ENCODE assay signal across 8 mouse cellular contexts in genomic region chr15:97837491-97838061, GRCm38 (mm10). TPM values are rescaled to one million over a fixed set of nuclear protein-coding genes. Genes with fewer than 3 reads are reported as not detected.
A peak's percentile ranks its signal among the peaks of the same experiment; 100 is the strongest.
DNase-seq lines count a peak whose midpoint lies in the region; ATAC-seq and TF ChIP-seq lines count a peak whose summit lies in the region.
"Had no signal": no experiment of that assay in that cellular context is flagged by ENCODE, and none has a peak within 500 bp of the region (broad histone marks: within the 10 kb centered on the region; RNA-seq: fewer than 3 reads in every experiment).

No protein-coding gene starts in this region.

- no peak for TF ChIP-seq CTCF in spleen, adult 2 months (IDR thresholded peaks at IDR 0.05; ENCODE audit: extremely low read depth, insufficient read depth, insufficient read length, insufficient replicate concordance)

- no peaks in the 10 kb centered on the region for H3K27me3 ChIP-seq in spleen, adult 2 months (ENCODE audit: control insufficient read depth, insufficient read depth, low read length)
- H3K27me3 ChIP-seq in forebrain, embryonic 16.5 days (replicated peaks; ENCODE audit: control insufficient read depth, insufficient read depth, low read length), result no peaks in the 10 kb centered on the region
- H3K27me3 ChIP-seq in intestine, embryonic 15.5 days (replicated peaks), result no peaks in the 10 kb centered on the region
- no peaks in the 10 kb centered on the region for H3K27me3 ChIP-seq in stomach, embryonic 14.5 days (ENCODE audit: control insufficient read depth, insufficient read depth, low read length)

- DNase-seq in spleen, adult 2 months (ENCODE audit: low read depth in 1 of 2, low spot score in 2 of 2), result no peak
- no peak for DNase-seq in spleen, postnatal 14 days (ENCODE audit: low spot score in 2 of 2)
- no peak for DNase-seq in cerebellum, postnatal 25 days
- no peak for DNase-seq in embryo, embryonic 10.5 days (ENCODE audit: low spot score)

- peaks cover 41% of the 10 kb centered on the region for H3K4me1 ChIP-seq in spleen, adult 2 months (ENCODE audit: control insufficient read depth, insufficient read depth, insufficient read length)
- peaks cover 6% of the 10 kb centered on the region for H3K4me1 ChIP-seq in forebrain, embryonic 16.5 days (replicated peaks; ENCODE audit: control insufficient read depth, insufficient read depth, low read length)
- peaks cover 42% of the 10 kb centered on the region for H3K4me1 ChIP-seq in intestine, embryonic 15.5 days (replicated peaks)
- H3K4me1 ChIP-seq in stomach, embryonic 14.5 days (ENCODE audit: control insufficient read depth, insufficient read depth, low read length), result peaks cover 23% of the 10 kb centered on the region

- WGBS in spleen, adult 2 months, result 20% methylated on average over 8 of the region's 8 CpGs
- 20% methylated on average over 8 of the region's 8 CpGs for WGBS in forebrain, embryonic 16.5 days
- 17% methylated on average over 8 of the region's 8 CpGs for WGBS in intestine, embryonic 15.5 days
- 14% methylated on average over 8 of the region's 8 CpGs for WGBS in stomach, embryonic 14.5 days

- no peak overlapping the region for H3K4me2 ChIP-seq in forebrain, embryonic 16.5 days (ENCODE audit: low read length)
- no peak overlapping the region for H3K4me2 ChIP-seq in intestine, embryonic 15.5 days (replicated peaks)
- no peak overlapping the region for H3K4me2 ChIP-seq in stomach, embryonic 14.5 days (replicated peaks; ENCODE audit: low read depth, low read length)

- H3K36me3 ChIP-seq in spleen, adult 2 months (ENCODE audit: control insufficient read depth, insufficient read depth, low read length), result no peaks in the 10 kb centered on the region
- no peaks in the 10 kb centered on the region for H3K36me3 ChIP-seq in forebrain, embryonic 16.5 days (ENCODE audit: control insufficient read depth, insufficient read depth)
- no peaks in the 10 kb centered on the region for H3K36me3 ChIP-seq in intestine, embryonic 15.5 days
- H3K36me3 ChIP-seq in stomach, embryonic 14.5 days (ENCODE audit: control insufficient read depth, insufficient read depth, low read length), result no peaks in the 10 kb centered on the region

- no peak overlapping the region for H3K4me3 ChIP-seq in spleen, adult 2 months (ENCODE audit: extremely low read depth, insufficient read depth, insufficient read length)
- H3K4me3 ChIP-seq in forebrain, embryonic 16.5 days (replicated peaks; ENCODE audit: low read length), result no peak overlapping the region
- no peak overlapping the region for H3K4me3 ChIP-seq in intestine, embryonic 15.5 days (replicated peaks)
- no peak overlapping the region for H3K4me3 ChIP-seq in stomach, embryonic 14.5 days (ENCODE audit: low read depth, low read length)

- H3K9ac ChIP-seq in forebrain, embryonic 16.5 days (replicated peaks; ENCODE audit: low read depth, low read length), result no peak overlapping the region
- H3K9ac ChIP-seq in intestine, embryonic 15.5 days, result no peak overlapping the region
- no peak overlapping the region for H3K9ac ChIP-seq in stomach, embryonic 14.5 days (replicated peaks; ENCODE audit: low read depth, low read length)
- H3K9ac ChIP-seq: liver, embryonic 14.5 days had no signal

- H3K9me3 ChIP-seq in forebrain, embryonic 16.5 days (ENCODE audit: control insufficient read depth, low read length), result no peaks in the 10 kb centered on the region
- no peaks in the 10 kb centered on the region for H3K9me3 ChIP-seq in intestine, embryonic 15.5 days
- H3K9me3 ChIP-seq in stomach, embryonic 14.5 days (ENCODE audit: control insufficient read depth, low read depth, low read length), result no peaks in the 10 kb centered on the region

- no peak for TF ChIP-seq POLR2A in spleen, adult 2 months (IDR thresholded peaks at IDR 0.05; ENCODE audit: low read depth, low read length)

- ATAC-seq in forebrain, embryonic 16.5 days, result peak; percentile 32
- ATAC-seq in intestine, embryonic 15.5 days, result peak; percentile 31; the same call in 1 of the 2 replicates
- no peak; the same call in 1 of the 2 replicates for ATAC-seq in stomach, embryonic 14.5 days (ENCODE audit: insufficient number of reproducible peaks, insufficient read depth, low FRiP score, low read depth)

- peak overlapping the region; percentile 42 for H3K27ac ChIP-seq in spleen, adult 2 months (ENCODE audit: insufficient read depth, low read length)
- H3K27ac ChIP-seq in forebrain, embryonic 16.5 days (ENCODE audit: low read length), result no peak overlapping the region
- 0 out of 2 replicates have a peak overlapping the region, but pooled peaks have one; percentile 51 for H3K27ac ChIP-seq in intestine, embryonic 15.5 days
- peak overlapping the region; percentile 55 for H3K27ac ChIP-seq in stomach, embryonic 14.5 days (ENCODE audit: low read length)
- H3K27ac ChIP-seq: liver, embryonic 14.5 days had no signal

RNA-seq across cellular contexts. Expression of gene Hdac7, which starts 6.7 kb away (rescaled TPM):
- 104 and 137 TPM in 2 replicates for polyA plus RNA-seq in spleen, adult 2 months (2012; rRNA removed)
- polyA plus RNA-seq in forebrain, embryonic 16.5 days (2015; fragmentation: Nextera tagmentation; extraction: Ambion mirVana), result 21.7 and 31.1 TPM in 2 replicates
- 18.0 and 20.6 TPM in 2 replicates for polyA plus RNA-seq in intestine, embryonic 15.5 days (2015; fragmentation: Nextera tagmentation; extraction: Ambion mirVana)
- polyA plus RNA-seq in stomach, embryonic 14.5 days (2014; fragmentation: Nextera tagmentation; extraction: Ambion mirVana), result 32.4 and 33.0 TPM in 2 replicates

RNA-seq across cellular contexts. Expression of gene Slc48a1, which starts 59.3 kb away (rescaled TPM):
- polyA plus RNA-seq in spleen, adult 2 months (2012; rRNA removed), result 94.0 and 117 TPM in 2 replicates
- 72.9 and 78.2 TPM in 2 replicates for polyA plus RNA-seq in forebrain, embryonic 16.5 days (2015; fragmentation: Nextera tagmentation; extraction: Ambion mirVana)
- polyA plus RNA-seq in intestine, embryonic 15.5 days (2015; fragmentation: Nextera tagmentation; extraction: Ambion mirVana), result 23.9 and 25.1 TPM in 2 replicates
- 23.5 and 24.0 TPM in 2 replicates for polyA plus RNA-seq in stomach, embryonic 14.5 days (2014; fragmentation: Nextera tagmentation; extraction: Ambion mirVana)
